Mouse (Mus musculus) liver, embryonic 11.5 days (tissue): ENCODE results near the gene Fam114a1. TPM values are rescaled to one million over a fixed set of nuclear protein-coding genes. Genes with fewer than 3 reads are reported as not detected.

Source experiments
- ATAC-seq: fragments of 200-750 bp; cut with Nextera tagmentation; replicated peaks from 2 replicates; pipeline ENCODE4 v1.8.0; 2017; ENCODE audit warnings: moderate number of reproducible peaks, mild to moderate bottlenecking, moderate TSS enrichment, moderate library complexity; ENCODE audit not compliant: low FRiP score
- DNase-seq: peaks from one replicate; pipeline ENCODE4 v3.0.0-alpha.2; 2017; ENCODE audit warnings: low spot score
- H3K27ac ChIP-seq: fragments of 300-500 bp; sonication (generic); 2 replicates; pipeline ENCODE4 v1.5.1; 2014; ENCODE audit warnings: mild to moderate bottlenecking, low read depth, low read length, control low read depth
- H3K27me3 ChIP-seq: fragments of 300-500 bp; sonication (generic); replicated peaks from 2 replicates; pipeline ENCODE4 v1.6.1; 2014; ENCODE audit warnings: low read length, mixed read lengths; ENCODE audit not compliant: control insufficient read depth, insufficient read depth
- H3K36me3 ChIP-seq: fragments of 300-500 bp; sonication (generic); 2 replicates; pipeline ENCODE4 v1.6.1; 2014; ENCODE audit warnings: mild to moderate bottlenecking, low read length, moderate library complexity, mixed read lengths; ENCODE audit not compliant: control insufficient read depth, insufficient read depth
- H3K4me1 ChIP-seq: fragments of 300-500 bp; sonication (generic); replicated peaks from 2 replicates; pipeline ENCODE4 v1.6.1; 2014; ENCODE audit warnings: low read length, mixed read lengths; ENCODE audit not compliant: control insufficient read depth, insufficient read depth
- H3K4me2 ChIP-seq: fragments of 300-500 bp; sonication (generic); 2 replicates; pipeline ENCODE4 v1.6.1; 2014; ENCODE audit warnings: mild to moderate bottlenecking, control low read depth, moderate library complexity
- H3K4me3 ChIP-seq: fragments of 300-500 bp; sonication (generic); 2 replicates; pipeline ENCODE4 v1.5.1; 2014; ENCODE audit warnings: low read depth, low read length, control low read depth
- H3K9ac ChIP-seq: fragments of 300-500 bp; sonication (generic); 2 replicates; pipeline ENCODE4 v1.6.1; 2014; ENCODE audit warnings: low read depth, low read length, control low read depth
- H3K9me3 ChIP-seq: fragments of 300-500 bp; sonication (generic); 2 replicates; pipeline ENCODE4 v1.6.1; 2016; ENCODE audit warnings: low read length, inconsistent platforms, mixed read lengths; ENCODE audit not compliant: control insufficient read depth
- WGBS: fragments of 180-500 bp; shearing (Covaris S2); extraction: QIAGEN DNeasy Blood & Tissue Kit; methylation state at CpG from one replicate; pipeline ENCODE4 v1.1.7; 2014; 5-methylcytosine and 5-hydroxymethylcytosine counted together
- polyA plus RNA-seq: library from polyadenylated mRNA; unstranded; fragments of >200 nt; fragmentation: Nextera tagmentation; extraction: Ambion mirVana; gene quantifications from 2 replicates; pipeline ENCODE4 v1.2.1, GENCODE M21; 2014

Gene Fam114a1
- polyA plus RNA-seq, 1 experiment from 2014 or later, result 21.1 TPM

- Histone ChIP-seq H3K4me2 (no peak overlapping the region), H3K9me3 (no peaks in the 10 kb centered on the region), H3K27ac (no peak overlapping the region), H3K4me1 (no peaks in the 10 kb centered on the region), H3K27me3 (no peaks in the 10 kb centered on the region), H3K9ac (no peak overlapping the region), H3K4me3 (no peak overlapping the region), H3K36me3 (no peaks in the 10 kb centered on the region)
- DNase-seq (no peak), ATAC-seq (no peak)
- 65% methylated on average over 5 of the region's 5 CpGs for WGBS
These were observed 70.6 kb downstream of the Fam114a1 start for GRCm38 (mm10) chr5:65040463-65040862.

DNA sequence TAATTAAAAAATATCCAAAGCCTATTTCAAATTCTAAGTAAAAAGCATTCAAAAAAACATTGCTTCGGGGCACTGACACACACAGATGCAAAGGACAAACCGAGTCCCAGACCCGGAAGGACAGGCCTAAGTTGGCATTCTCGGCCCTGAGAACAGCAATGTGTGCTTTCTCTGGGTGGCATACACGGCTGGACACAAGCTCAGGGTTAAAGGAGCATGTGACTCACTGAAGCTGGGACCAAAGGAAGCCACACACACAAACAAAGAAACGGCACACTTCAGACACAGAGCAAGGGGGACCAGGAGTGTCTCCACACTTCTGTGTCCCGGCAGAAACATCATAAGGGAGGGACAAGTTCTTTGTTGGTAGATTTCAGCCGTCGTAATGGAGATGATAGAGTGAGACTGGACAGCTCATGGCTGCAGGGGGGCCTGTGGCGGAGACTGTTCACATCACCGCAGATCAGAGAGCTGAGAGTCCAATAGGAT lies 73.6 kb downstream of the Fam114a1 start:
- DNase-seq, result no peak
- Histone ChIP-seq H3K9ac (no peak overlapping the region), H3K4me2 (no peak overlapping the region), H3K27me3 (no peaks in the 10 kb centered on the region), H3K36me3 (no peaks in the 10 kb centered on the region), H3K27ac (no peak overlapping the region), H3K4me3 (no peak overlapping the region), H3K9me3 (no peaks in the 10 kb centered on the region), H3K4me1 (no peaks in the 10 kb centered on the region)
- ATAC-seq, result no peak
- WGBS, result 74% methylated on average over 11 of the region's 11 CpGs

- 80% methylated on average over 6 of the region's 6 CpGs for WGBS
- Histone ChIP-seq H3K9ac (no peak overlapping the region), H3K36me3 (no peaks in the 10 kb centered on the region), H3K4me1 (no peaks in the 10 kb centered on the region), H3K27ac (no peak overlapping the region), H3K27me3 (no peaks in the 10 kb centered on the region), H3K9me3 (no peaks in the 10 kb centered on the region), H3K4me3 (no peak overlapping the region), H3K4me2 (no peak overlapping the region)
- DNase-seq (no peak), ATAC-seq (no peak)
These were observed 75.9 kb downstream of the Fam114a1 start for GRCm38 (mm10) chr5:65045642-65046370.

DNA sequence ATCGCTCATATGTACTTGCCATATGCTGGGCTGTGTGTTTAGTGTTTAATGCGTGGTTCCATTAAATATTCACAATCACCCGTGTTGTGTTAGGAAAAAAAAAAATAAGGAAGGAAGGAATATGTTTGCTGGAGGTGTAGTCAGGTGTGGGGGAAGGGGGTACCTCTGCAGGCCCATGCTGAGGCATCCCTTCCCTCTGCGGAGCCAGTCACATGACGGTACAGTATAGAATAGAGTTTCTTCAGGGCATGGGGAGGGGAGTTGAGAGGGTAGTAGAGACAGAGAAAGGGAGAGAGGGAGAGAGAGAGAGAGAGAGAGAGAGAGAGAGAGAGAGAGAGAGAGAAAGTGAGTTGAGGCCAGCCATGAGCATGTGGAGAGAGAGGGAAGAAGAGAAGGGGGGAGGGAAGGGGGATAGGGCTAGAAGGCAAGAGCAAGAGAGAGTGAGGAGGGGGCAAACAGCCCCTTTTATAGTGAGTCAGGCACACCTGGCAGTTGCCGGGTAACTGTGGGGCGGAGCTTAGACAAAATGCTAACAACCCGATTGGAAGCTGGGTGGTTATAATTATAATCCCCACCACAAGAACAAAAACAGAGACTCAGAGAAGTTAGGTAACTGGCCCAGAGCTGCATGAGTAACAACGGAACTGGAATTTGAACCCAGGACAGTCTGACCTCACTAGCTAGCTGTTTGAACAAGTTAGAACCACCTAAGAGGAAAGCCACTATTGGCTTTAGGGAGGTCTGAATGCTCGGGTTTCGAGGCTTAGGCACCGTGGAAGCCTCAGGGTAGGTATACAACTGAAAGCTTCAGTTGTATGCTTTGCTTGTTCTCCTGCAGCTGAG lies 76.8 kb downstream of the Fam114a1 start:
- no peak overlapping the region for H3K4me3 ChIP-seq
- H3K27me3 ChIP-seq, result no peaks in the 10 kb centered on the region
- no peaks in the 10 kb centered on the region for H3K4me1 ChIP-seq
- ATAC-seq (no peak), DNase-seq (no peak)
- 67% methylated on average over 12 of the region's 12 CpGs for WGBS
- H3K9me3 ChIP-seq, result no peaks in the 10 kb centered on the region
- H3K9ac ChIP-seq, result no peak overlapping the region
- no peak overlapping the region for H3K27ac ChIP-seq
- H3K4me2 ChIP-seq, result no peak overlapping the region
- no peaks in the 10 kb centered on the region for H3K36me3 ChIP-seq

DNA sequence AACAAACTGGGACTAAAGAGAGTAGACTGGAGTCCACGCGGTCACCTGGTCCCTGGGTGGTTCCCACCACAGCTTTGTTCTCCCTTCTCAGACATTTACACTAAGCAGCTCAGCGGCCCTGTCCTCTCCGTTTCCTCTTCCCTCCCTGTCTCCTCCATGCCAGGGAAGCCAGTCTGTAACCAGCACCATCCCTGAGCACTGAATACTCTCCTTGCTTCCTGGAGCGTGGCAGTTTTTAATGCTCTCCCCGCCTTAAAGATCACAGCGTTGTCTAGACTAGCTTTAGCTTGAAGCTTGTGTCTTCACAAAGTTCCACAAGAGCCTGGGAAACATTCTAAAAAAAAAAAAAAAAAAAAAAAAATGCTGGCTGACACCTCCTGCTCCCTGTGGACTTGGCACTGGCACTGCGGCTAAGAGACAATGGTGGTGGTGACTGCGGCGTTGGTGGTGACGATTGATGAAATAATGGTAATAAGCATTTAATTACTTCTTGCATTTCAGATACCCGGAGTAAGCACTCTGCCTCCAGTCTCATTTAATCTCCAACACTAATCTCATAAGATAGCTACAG lies 77.5 kb downstream of the Fam114a1 start:
- Histone ChIP-seq H3K9ac (no peak overlapping the region), H3K36me3 (no peaks in the 10 kb centered on the region), H3K4me2 (no peak overlapping the region), H3K4me1 (no peaks in the 10 kb centered on the region), H3K27ac (no peak overlapping the region), H3K4me3 (no peak overlapping the region), H3K27me3 (no peaks in the 10 kb centered on the region), H3K9me3 (no peaks in the 10 kb centered on the region)
- no peak for DNase-seq
- WGBS, result 77% methylated on average over 12 of the region's 12 CpGs
- no peak for ATAC-seq

GRCm38 (mm10) chr5:65049880-65050279 lies 80.0 kb downstream of the Fam114a1 start:
- Histone ChIP-seq H3K4me1 (no peaks in the 10 kb centered on the region), H3K27me3 (no peaks in the 10 kb centered on the region), H3K9ac (no peak overlapping the region), H3K4me2 (no peak overlapping the region), H3K36me3 (no peaks in the 10 kb centered on the region), H3K9me3 (no peaks in the 10 kb centered on the region), H3K4me3 (no peak overlapping the region), H3K27ac (no peak overlapping the region)
- no peak for ATAC-seq
- 79% methylated on average over 5 of the region's 5 CpGs for WGBS
- DNase-seq, result no peak

DNA sequence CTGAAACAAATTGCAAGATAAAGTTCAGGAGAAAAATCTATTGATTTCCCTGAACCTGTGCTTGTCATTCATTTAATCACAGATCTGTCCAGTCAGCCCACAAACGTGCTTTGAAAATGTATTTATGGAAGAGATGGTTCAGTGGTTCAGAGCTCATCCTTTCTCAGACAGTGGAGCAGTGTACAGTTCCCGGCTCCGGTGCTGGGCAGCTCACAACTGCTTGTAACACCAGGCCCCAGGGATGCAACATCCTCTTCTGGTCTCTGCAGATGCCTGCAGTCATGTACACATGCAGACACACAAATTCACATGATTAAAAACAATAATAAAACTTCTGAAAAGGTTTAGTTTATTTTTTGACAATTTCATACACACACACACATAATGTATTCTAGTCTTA lies 81.6 kb downstream of the Fam114a1 start:
- ATAC-seq (no peak), DNase-seq (no peak)
- Histone ChIP-seq H3K4me2 (no peak overlapping the region), H3K4me1 (no peaks in the 10 kb centered on the region), H3K9ac (no peak overlapping the region), H3K36me3 (no peaks in the 10 kb centered on the region), H3K27ac (no peak overlapping the region), H3K27me3 (no peaks in the 10 kb centered on the region), H3K9me3 (no peaks in the 10 kb centered on the region), H3K4me3 (no peak overlapping the region)
- WGBS, result 76% methylated on average over 3 of the region's 3 CpGs

DNA sequence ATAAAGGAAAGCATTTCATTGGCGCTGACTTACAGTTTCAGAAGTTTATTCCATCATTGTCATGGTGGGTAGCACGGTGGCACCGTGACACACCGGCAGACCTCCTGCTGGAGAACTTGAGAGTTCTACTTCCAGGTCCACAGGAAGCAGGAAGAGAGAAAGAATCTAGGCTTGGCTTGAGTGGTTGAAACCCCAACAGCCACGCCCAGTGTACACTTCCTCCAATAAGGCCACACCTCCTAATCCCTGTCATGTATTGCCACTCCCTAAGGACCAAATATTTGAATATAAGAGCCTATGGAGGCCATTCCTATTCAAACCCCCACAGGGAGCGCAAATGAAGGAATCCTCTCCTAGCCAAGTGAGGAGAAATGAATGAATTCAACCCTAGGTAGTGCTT lies 87.7 kb downstream of the Fam114a1 start:
- Histone ChIP-seq H3K4me1 (no peaks in the 10 kb centered on the region), H3K4me2 (no peak overlapping the region), H3K27ac (no peak overlapping the region), H3K4me3 (no peak overlapping the region), H3K9ac (no peak overlapping the region), H3K36me3 (no peaks in the 10 kb centered on the region), H3K9me3 (no peaks in the 10 kb centered on the region), H3K27me3 (no peaks in the 10 kb centered on the region)
- no peak for DNase-seq
- ATAC-seq, result no peak
- WGBS, result 92% methylated on average over 6 of the region's 6 CpGs
